Mouse (Mus musculus) midbrain, embryonic 11.5 days (tissue): ENCODE results near the gene Slc16a14. TPM values are rescaled to one million over a fixed set of nuclear protein-coding genes. Genes with fewer than 3 reads are reported as not detected.

ENCODE experiments used
- ATAC-seq: fragments of 200-750 bp; cut with Nextera tagmentation; 2 replicates; pipeline ENCODE4 v1.8.0; 2017; ENCODE audit warnings: moderate TSS enrichment, moderate library complexity; ENCODE audit not compliant: low FRiP score
- DNase-seq: peaks from one replicate; pipeline ENCODE4 v3.0.0; 2015; ENCODE audit warnings: low spot score; ENCODE audit errors: missing footprints
- H3K27ac ChIP-seq: fragments of 300-500 bp; sonication (generic); 2 replicates; pipeline ENCODE4 v1.5.1; 2014; ENCODE audit warnings: low read depth, low read length
- H3K27me3 ChIP-seq: fragments of 300-500 bp; sonication (generic); 2 replicates; pipeline ENCODE4 v1.6.1; 2014; ENCODE audit warnings: mild to moderate bottlenecking, low read length, moderate library complexity, mixed read lengths; ENCODE audit not compliant: control insufficient read depth, insufficient read depth
- H3K36me3 ChIP-seq: fragments of 300-500 bp; sonication (generic); 2 replicates; pipeline ENCODE4 v1.6.1; 2014; ENCODE audit warnings: mild to moderate bottlenecking, low read length, moderate library complexity, mixed read lengths; ENCODE audit not compliant: control insufficient read depth, insufficient read depth
- H3K4me1 ChIP-seq: fragments of 300-500 bp; sonication (generic); 2 replicates; pipeline ENCODE4 v1.6.1; 2014; ENCODE audit warnings: low read length; ENCODE audit not compliant: control insufficient read depth, insufficient read depth
- H3K4me2 ChIP-seq: fragments of 300-500 bp; sonication (generic); 2 replicates; pipeline ENCODE4 v1.6.1; 2014; ENCODE audit warnings: mild to moderate bottlenecking, moderate library complexity
- H3K4me3 ChIP-seq: fragments of 300-500 bp; sonication (generic); 2 replicates; pipeline ENCODE4 v1.5.1; 2014; ENCODE audit warnings: low read depth, low read length
- H3K9ac ChIP-seq: fragments of 300-500 bp; sonication (generic); 2 replicates; pipeline ENCODE4 v1.6.1; 2014; ENCODE audit warnings: low read length
- H3K9me3 ChIP-seq: fragments of 300-500 bp; sonication (generic); 2 replicates; pipeline ENCODE4 v1.6.1; 2016; ENCODE audit warnings: low read length; ENCODE audit not compliant: control insufficient read depth
- WGBS: fragments of 180-500 bp; shearing (Covaris S2); extraction: QIAGEN DNeasy Blood & Tissue Kit; methylation state at CpG from one replicate; pipeline ENCODE4 v1.1.7; 2014; 5-methylcytosine and 5-hydroxymethylcytosine counted together
- polyA plus RNA-seq: library from polyadenylated mRNA; unstranded; fragments of >200 nt; fragmentation: Nextera tagmentation; extraction: Ambion mirVana; gene quantifications from 2 replicates; pipeline ENCODE4 v1.2.1, GENCODE M21; 2014

The Slc16a14 gene
- polyA plus RNA-seq, 1 experiment from 2014 or later: 4.7 TPM

DNA sequence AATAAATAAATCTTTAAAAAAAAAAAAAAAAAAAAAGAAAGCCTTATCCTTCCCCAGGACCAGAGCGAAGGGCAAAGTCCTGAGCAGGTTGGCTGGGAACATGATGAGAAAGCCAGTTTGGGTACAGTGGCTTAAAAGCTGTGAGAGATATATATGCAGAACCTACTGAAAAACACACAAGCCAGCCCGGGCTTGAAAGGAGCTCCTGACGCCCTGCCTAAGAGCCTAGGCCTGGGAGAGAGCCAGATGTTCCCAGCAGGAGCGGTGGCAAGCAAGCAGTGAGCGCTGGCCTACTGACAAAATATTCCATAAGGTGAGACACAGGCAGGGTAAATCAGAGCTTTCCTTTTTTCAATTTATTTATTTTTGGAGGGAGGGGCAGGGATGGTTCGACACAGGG is 68.7 kb downstream of the Slc16a14 start:
- ATAC-seq: no peak
- Histone ChIP-seq H3K27ac (no peak overlapping the region), H3K9ac (no peak overlapping the region), H3K4me1 (no peaks in the 10 kb centered on the region), H3K27me3 (no peaks in the 10 kb centered on the region), H3K9me3 (no peaks in the 10 kb centered on the region), H3K36me3 (no peaks in the 10 kb centered on the region), H3K4me2 (no peak overlapping the region), H3K4me3 (no peak overlapping the region)
- peak; percentile 12 for DNase-seq
- 90% methylated on average over 6 of the region's 6 CpGs for WGBS

DNA sequence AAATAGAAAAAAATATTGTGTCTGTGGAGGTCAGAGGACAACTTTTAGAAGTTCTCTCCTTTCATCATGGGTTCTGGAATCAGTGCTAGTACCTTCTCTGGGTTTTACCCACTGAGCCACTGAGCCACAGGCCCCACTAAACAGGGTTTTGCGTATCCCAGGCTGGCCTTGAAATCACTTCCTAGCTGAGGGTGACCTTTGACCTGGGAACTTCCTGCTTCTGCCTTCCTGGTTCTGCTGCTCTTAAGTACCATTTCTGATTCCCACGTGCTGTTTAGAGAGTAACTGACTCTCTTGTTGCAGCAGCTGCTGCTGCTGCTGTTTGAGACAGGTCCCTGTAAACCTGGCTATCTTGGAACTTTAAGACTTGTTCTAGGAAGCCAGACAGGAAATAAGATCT is 70.3 kb downstream of the Slc16a14 start:
- H3K9ac ChIP-seq: no peak overlapping the region
- H3K4me2 ChIP-seq: no peak overlapping the region
- no peaks in the 10 kb centered on the region for H3K9me3 ChIP-seq
- 70% methylated on average over 2 of the region's 2 CpGs for WGBS
- H3K4me1 ChIP-seq: no peaks in the 10 kb centered on the region
- no peaks in the 10 kb centered on the region for H3K36me3 ChIP-seq
- DNase-seq (peak; percentile 54), ATAC-seq (no peak)
- H3K27ac ChIP-seq: no peak overlapping the region
- H3K4me3 ChIP-seq: no peak overlapping the region
- no peaks in the 10 kb centered on the region for H3K27me3 ChIP-seq

GRCm38 (mm10) chr1:84861255-84861630 is 73.7 kb downstream of the Slc16a14 start:
- 89% methylated on average over 1 of the region's 1 CpGs for WGBS

DNA sequence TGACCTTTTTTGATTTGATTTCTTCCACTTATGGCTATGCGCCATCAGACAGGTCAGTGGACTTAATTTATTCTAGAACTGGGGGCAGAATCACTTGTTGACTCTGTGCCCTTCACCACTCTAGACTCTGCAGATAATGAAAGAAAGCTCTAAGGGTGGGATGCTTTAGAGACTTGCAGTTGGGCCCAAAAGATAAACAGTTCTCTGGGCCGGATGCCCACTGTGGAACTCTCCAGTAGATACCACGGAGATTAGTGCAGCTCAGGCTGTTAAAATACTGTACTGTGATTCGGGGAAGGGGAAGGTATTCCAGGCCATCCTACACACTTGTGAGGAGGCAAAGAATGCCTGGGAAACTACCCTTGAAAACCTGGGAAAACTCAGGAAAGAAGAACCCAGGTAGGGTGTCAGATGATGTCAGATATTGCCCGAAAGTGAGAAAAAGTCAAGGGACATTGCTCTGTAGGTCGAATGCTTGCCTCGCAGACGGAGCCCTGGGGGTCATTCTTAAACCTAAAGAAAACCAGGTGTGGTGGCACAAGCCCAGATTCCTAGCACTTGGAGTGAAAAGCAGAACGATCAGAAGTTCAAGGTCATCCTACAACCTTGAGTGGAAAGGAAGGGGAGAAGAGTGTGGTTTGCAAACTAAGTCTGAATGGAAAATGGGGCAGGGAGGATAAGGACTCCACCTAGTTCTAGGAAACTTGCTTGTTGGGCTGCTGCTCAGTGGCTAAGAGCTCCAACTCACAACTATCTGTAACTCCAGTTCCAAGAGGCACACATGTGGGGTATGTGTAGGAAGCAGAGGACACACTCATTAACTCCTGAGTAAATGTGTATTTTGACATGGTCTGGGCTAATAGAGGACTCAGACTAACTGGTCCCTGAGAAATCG is 74.3 kb downstream of the Slc16a14 start:
- ATAC-seq: no peak

More at GRCm38 (mm10) chr1:84861255-84861630, 73.7 kb downstream of the Slc16a14 start:
- Histone ChIP-seq H3K27ac (no peak overlapping the region), H3K9ac (no peak overlapping the region), H3K4me3 (no peak overlapping the region), H3K4me2 (no peak overlapping the region), H3K27me3 (no peaks in the 10 kb centered on the region), H3K36me3 (no peaks in the 10 kb centered on the region), H3K9me3 (no peaks in the 10 kb centered on the region), H3K4me1 (no peaks in the 10 kb centered on the region)
- ATAC-seq (no peak), DNase-seq (peak; percentile 23)

DNA sequence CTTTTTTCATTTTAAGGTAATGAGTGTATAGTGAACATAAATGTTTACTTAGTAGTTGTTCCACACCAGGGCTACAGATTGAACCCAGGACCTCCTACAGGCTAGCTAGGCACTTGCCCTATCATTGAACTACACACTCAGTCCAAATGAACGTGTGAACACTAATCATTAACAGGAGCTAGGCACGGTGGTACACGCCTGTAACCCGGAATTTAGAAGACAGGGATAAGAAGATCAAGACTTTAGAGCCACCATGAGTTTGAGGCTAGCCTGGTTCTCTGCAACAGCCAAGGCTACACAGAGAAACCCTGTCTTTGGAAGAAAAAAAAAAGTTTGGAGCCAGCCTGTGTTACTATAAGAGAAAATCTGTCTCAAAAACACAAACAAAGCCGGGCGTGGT is 75.3 kb downstream of the Slc16a14 start:
- Histone ChIP-seq H3K4me1 (no peaks in the 10 kb centered on the region), H3K27ac (no peak overlapping the region), H3K36me3 (no peaks in the 10 kb centered on the region), H3K9me3 (no peaks in the 10 kb centered on the region), H3K4me3 (no peak overlapping the region), H3K4me2 (no peak overlapping the region), H3K27me3 (no peaks in the 10 kb centered on the region), H3K9ac (no peak overlapping the region)
- DNase-seq: no peak
- no peak for ATAC-seq
- WGBS: 93% methylated on average over 6 of the region's 6 CpGs

More for the DNA sequence above, 74.3 kb downstream of the Slc16a14 start:
- no peaks in the 10 kb centered on the region for H3K36me3 ChIP-seq
- WGBS: 82% methylated on average over 10 of the region's 10 CpGs
- no peak overlapping the region for H3K4me3 ChIP-seq
- H3K9me3 ChIP-seq: no peaks in the 10 kb centered on the region
- no peaks in the 10 kb centered on the region for H3K27me3 ChIP-seq
- DNase-seq: no peak
- no peak overlapping the region for H3K9ac ChIP-seq
- H3K4me2 ChIP-seq: no peak overlapping the region
- no peak overlapping the region for H3K27ac ChIP-seq
- no peaks in the 10 kb centered on the region for H3K4me1 ChIP-seq

Other genes with a start within 250 kb of the Slc16a14 start
- gene Dner, start 238.9 kb downstream of the Slc16a14 start, polyA plus RNA-seq: 28.1 and 29.1 TPM in 2 replicates
- gene Fbxo36, start 95.3 kb downstream of the Slc16a14 start, polyA plus RNA-seq: 10.7 and 12.3 TPM in 2 replicates
- gene Trip12, start 94.6 kb downstream of the Slc16a14 start, polyA plus RNA-seq: 99.4 and 107 TPM in 2 replicates
- not detected in 2 replicates for gene Gm10553, start 165.0 kb upstream of the Slc16a14 start, polyA plus RNA-seq
- gene A530032D15Rik, start 174.7 kb upstream of the Slc16a14 start, polyA plus RNA-seq: not detected in 2 replicates